Mouse (Mus musculus) ES-Bruce4 (cell line): ENCODE data around the gene Uap1.

Experiments
- CTCF ChIP-seq: IDR thresholded peaks from one replicate; pipeline ENCODE4 v1.8.1; 2011; ENCODE audit warnings: low read depth, low read length
- POLR2A ChIP-seq: IDR thresholded peaks from one replicate; pipeline ENCODE4 v1.8.1; 2011; ENCODE audit warnings: low read length; ENCODE audit not compliant: insufficient read depth

- TF ChIP-seq CTCF: no peak
- no peak for TF ChIP-seq POLR2A
Observed at GRCm38 (mm10) chr1:170164913-170165312, 9.8 kb downstream of the Uap1 start.
